Mouse (Mus musculus): ENCODE measurements at regions not wholly inside any gene's neighbourhood (a gene's known extent, or its start where the extent isn't known, plus 50 kb on each side); places are given as distances from the start of the nearest gene placed in this dataset.

GRCm38 (mm10) chr19:14197864-14198263 lies 284.5 kb downstream of the Olfr1505 start:
- TF ChIP-seq EP300 (IDR thresholded peaks at IDR 0.05; ENCODE audit: low read depth) (no peak), CTCF (IDR thresholded peaks at IDR 0.05; ENCODE audit: low read depth) (no peak)

All from heart, postnatal 0 days (tissue).